ENCODE assay signal across 11 mouse cellular contexts in the genomic region with DNA sequence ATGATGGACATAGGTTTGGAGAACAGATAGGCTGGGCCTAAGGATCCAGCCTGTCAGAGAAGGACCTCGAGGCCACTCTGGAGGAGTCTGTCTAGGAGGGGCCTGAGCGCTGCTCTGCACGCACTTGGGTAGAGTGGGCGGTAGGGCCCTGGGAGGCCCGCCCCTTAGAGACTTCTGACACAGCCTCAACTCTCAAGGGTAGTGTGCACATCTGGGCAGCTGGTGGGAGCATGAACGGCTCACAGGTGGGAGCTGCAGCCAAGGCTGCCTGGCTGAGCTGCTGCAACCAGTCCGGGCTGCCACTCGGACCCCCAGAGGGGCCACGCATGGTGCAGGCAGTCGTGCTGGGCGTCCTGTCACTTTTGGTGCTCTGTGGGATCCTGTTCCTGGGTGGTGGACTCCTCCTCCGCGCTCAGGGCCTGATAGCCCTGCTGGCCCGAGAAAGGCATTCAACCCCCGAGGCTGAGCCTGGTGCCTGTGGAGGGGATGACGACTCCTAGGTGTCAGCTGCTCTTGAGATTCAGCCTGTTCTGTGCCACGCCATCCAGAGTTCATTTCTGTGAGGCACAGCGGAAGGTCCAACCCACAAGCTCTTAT. TPM values are rescaled to one million over a fixed set of nuclear protein-coding genes. Genes with fewer than 3 reads are reported as not detected.
DNase-seq lines count a peak whose midpoint lies in the region; ATAC-seq and TF ChIP-seq lines count a peak whose summit lies in the region.
"Had no signal": no experiment of that assay in that cellular context is flagged by ENCODE, and none has a peak within 500 bp of the region (broad histone marks: within the 10 kb centered on the region; RNA-seq: fewer than 3 reads in every experiment).

6030408B16Rik (plus strand) TSS at position 188 of the 597 bp plus-strand sequence.

- TF ChIP-seq CTCF in heart, adult 2 months (IDR thresholded peaks at IDR 0.05): no peak
- TF ChIP-seq CTCF in lung, embryonic 14.5 days (IDR thresholded peaks at IDR 0.05; ENCODE audit: low read depth): no peak

- ATAC-seq in lung, embryonic 14.5 days (ENCODE audit: insufficient read depth): peak; percentile 68; the same call in 1 of the 2 replicates
- 0 out of 2 replicates have a peak, but pooled peaks have one; percentile 19 for ATAC-seq in heart, embryonic 16.5 days (replicated peaks; ENCODE audit: extremely low read depth, insufficient read depth, low FRiP score)
- ATAC-seq in stomach, embryonic 16.5 days (ENCODE audit: insufficient read depth, low FRiP score): peak; percentile 23; the same call in 1 of the 2 replicates
- ATAC-seq in granulocyte monocyte progenitor cell, adult 5-6 weeks (replicated peaks; ENCODE audit: poor library complexity, severe bottlenecking): no peak
- ATAC-seq in forebrain, embryonic 16.5 days: no peak
- ATAC-seq: forebrain, embryonic 13.5 days had no signal

- no peak within 1 kb of the TSS for H3K27ac ChIP-seq in heart, adult 2 months
- peak within 1 kb of the TSS; percentile 93 for H3K27ac ChIP-seq in lung, embryonic 14.5 days (ENCODE audit: low read depth)
- peak within 1 kb of the TSS; percentile 3; the same call in 1 of the 2 replicates for H3K27ac ChIP-seq in heart, embryonic 16.5 days (ENCODE audit: low read length)
- H3K27ac ChIP-seq in stomach, embryonic 16.5 days (ENCODE audit: low read length): peak within 1 kb of the TSS; percentile 73
- H3K27ac ChIP-seq in forebrain, embryonic 16.5 days (ENCODE audit: low read length): no peak within 1 kb of the TSS
- H3K27ac ChIP-seq: forebrain, embryonic 13.5 days; hindbrain, embryonic 13.5 days had no signal

- WGBS in heart, adult 2 months: 57% methylated on average over 18 of the region's 18 CpGs
- 30% methylated on average over 18 of the region's 18 CpGs for WGBS in lung, embryonic 14.5 days
- WGBS in heart, embryonic 16.5 days: 40% methylated on average over 18 of the region's 18 CpGs
- 45% methylated on average over 18 of the region's 18 CpGs for WGBS in stomach, embryonic 16.5 days
- WGBS in forebrain, embryonic 16.5 days: 68% methylated on average over 18 of the region's 18 CpGs

- H3K27me3 ChIP-seq in heart, adult 2 months (ENCODE audit: control insufficient read depth, insufficient read depth, low read length): no peaks in the 10 kb centered on the region
- no peaks in the 10 kb centered on the region for H3K27me3 ChIP-seq in lung, embryonic 14.5 days (ENCODE audit: insufficient read depth, low read length)
- no peaks in the 10 kb centered on the region for H3K27me3 ChIP-seq in heart, embryonic 16.5 days (ENCODE audit: control insufficient read depth, insufficient read depth, low read length)
- H3K27me3 ChIP-seq in stomach, embryonic 16.5 days (ENCODE audit: control insufficient read depth, insufficient read depth, low read length): no peaks in the 10 kb centered on the region
- H3K27me3 ChIP-seq in forebrain, embryonic 16.5 days (replicated peaks; ENCODE audit: control insufficient read depth, insufficient read depth, low read length): no peaks in the 10 kb centered on the region
- H3K27me3 ChIP-seq: forebrain, embryonic 13.5 days; hindbrain, embryonic 13.5 days had no signal

- no peak within 1 kb of the TSS for H3K4me3 ChIP-seq in heart, adult 2 months
- H3K4me3 ChIP-seq in lung, embryonic 14.5 days (ENCODE audit: low read depth, low read length): peak within 1 kb of the TSS; percentile 40
- H3K4me3 ChIP-seq in heart, embryonic 16.5 days (ENCODE audit: low read length): peak within 1 kb of the TSS; percentile 11; the same call in 1 of the 2 replicates
- H3K4me3 ChIP-seq in stomach, embryonic 16.5 days (replicated peaks; ENCODE audit: low read length): peak within 1 kb of the TSS; percentile 31
- H3K4me3 ChIP-seq in forebrain, embryonic 16.5 days (replicated peaks; ENCODE audit: low read length): no peak within 1 kb of the TSS
- H3K4me3 ChIP-seq: forebrain, embryonic 13.5 days; hindbrain, embryonic 13.5 days had no signal

- H3K9ac ChIP-seq in heart, adult 2 months (ENCODE audit: low read depth, low read length): peak within 1 kb of the TSS; percentile 6; the same call in 1 of the 2 replicates
- H3K9ac ChIP-seq in lung, embryonic 14.5 days: peak within 1 kb of the TSS; percentile 58
- peak within 1 kb of the TSS; percentile 14; the same call in 1 of the 2 replicates for H3K9ac ChIP-seq in heart, embryonic 16.5 days (ENCODE audit: low read length)
- H3K9ac ChIP-seq in stomach, embryonic 16.5 days (ENCODE audit: low read length): peak within 1 kb of the TSS; percentile 56
- no peak within 1 kb of the TSS for H3K9ac ChIP-seq in forebrain, embryonic 16.5 days (replicated peaks; ENCODE audit: low read depth, low read length)
- H3K9ac ChIP-seq: forebrain, embryonic 13.5 days; hindbrain, embryonic 13.5 days had no signal

- H3K4me2 ChIP-seq in lung, embryonic 14.5 days: peak within 1 kb of the TSS; percentile 61
- H3K4me2 ChIP-seq in heart, embryonic 16.5 days (ENCODE audit: low read depth, low read length): no peak within 1 kb of the TSS
- peak within 1 kb of the TSS; percentile 45 for H3K4me2 ChIP-seq in stomach, embryonic 16.5 days (ENCODE audit: low read depth, low read length)
- no peak within 1 kb of the TSS for H3K4me2 ChIP-seq in forebrain, embryonic 16.5 days (ENCODE audit: low read length)
- H3K4me2 ChIP-seq: forebrain, embryonic 13.5 days; hindbrain, embryonic 13.5 days had no signal

- H3K79me2 ChIP-seq in heart, adult 2 months (replicated peaks; ENCODE audit: control insufficient read depth, insufficient read depth, low read length): no peaks in the 10 kb centered on the region

- H3K36me3 ChIP-seq in heart, adult 2 months (ENCODE audit: control insufficient read depth, insufficient read depth, low read length): no peaks in the 10 kb centered on the region
- peaks cover 38% of the 10 kb centered on the region for H3K36me3 ChIP-seq in lung, embryonic 14.5 days (ENCODE audit: insufficient read depth)
- peaks cover 34% of the 10 kb centered on the region for H3K36me3 ChIP-seq in heart, embryonic 16.5 days (ENCODE audit: control insufficient read depth, insufficient read depth)
- 0 out of 2 replicates have a peak, but pooled peaks cover 4% of the 10 kb centered on the region for H3K36me3 ChIP-seq in stomach, embryonic 16.5 days (ENCODE audit: control insufficient read depth, insufficient read depth, low read length)
- H3K36me3 ChIP-seq in forebrain, embryonic 16.5 days (ENCODE audit: control insufficient read depth, insufficient read depth): peaks cover 10% of the 10 kb centered on the region; the same call in 1 of the 2 replicates

- DNase-seq in heart, adult 2 months: peak in 1 of 2 experiments; percentile 33
- no peak for DNase-seq in heart, adult 8-10 months (ENCODE audit: low spot score)
- DNase-seq in lung, embryonic 14.5 days: peak; percentile 72
- no peak for DNase-seq in lung, postnatal 36 days
- DNase-seq: adrenal gland, postnatal 25 days had no signal

- H3K9me3 ChIP-seq in lung, embryonic 14.5 days (ENCODE audit: low read depth, low read length): no peaks in the 10 kb centered on the region
- H3K9me3 ChIP-seq in heart, embryonic 16.5 days (replicated peaks; ENCODE audit: control insufficient read depth, low read length): no peaks in the 10 kb centered on the region
- no peaks in the 10 kb centered on the region for H3K9me3 ChIP-seq in stomach, embryonic 16.5 days (replicated peaks; ENCODE audit: control insufficient read depth, low read length)
- H3K9me3 ChIP-seq in forebrain, embryonic 16.5 days (ENCODE audit: control insufficient read depth, low read length): no peaks in the 10 kb centered on the region
- H3K9me3 ChIP-seq: forebrain, embryonic 13.5 days; hindbrain, embryonic 13.5 days had no signal

- peak; percentile 22; the same call in 1 of the 2 replicates for TF ChIP-seq POLR2A in heart, adult 2 months (IDR thresholded peaks at IDR 0.05; ENCODE audit: insufficient read depth, low read depth, low read length)

- intact Hi-C loops in heart, adult 2 months (cut with DNase I): no loop called here

- peaks cover 2% of the 10 kb centered on the region; the same call in 1 of the 2 replicates for H3K4me1 ChIP-seq in heart, adult 2 months (ENCODE audit: control insufficient read depth, insufficient read depth, low read length)
- H3K4me1 ChIP-seq in lung, embryonic 14.5 days (ENCODE audit: insufficient read depth): peaks cover 3% of the 10 kb centered on the region
- H3K4me1 ChIP-seq in heart, embryonic 16.5 days (ENCODE audit: control insufficient read depth, insufficient read depth, low read length): peaks cover 3% of the 10 kb centered on the region
- peaks cover 27% of the 10 kb centered on the region for H3K4me1 ChIP-seq in stomach, embryonic 16.5 days (ENCODE audit: control insufficient read depth, insufficient read depth, low read length)
- H3K4me1 ChIP-seq in forebrain, embryonic 16.5 days (replicated peaks; ENCODE audit: control insufficient read depth, insufficient read depth, low read length): no peaks in the 10 kb centered on the region
- H3K4me1 ChIP-seq: forebrain, embryonic 13.5 days had no signal

- TF ChIP-seq EP300 in heart, adult 2 months (IDR thresholded peaks at IDR 0.05; ENCODE audit: insufficient read depth, low read depth, low read length): no peak

RNA-seq across cellular contexts. Expression of gene 6030408B16Rik, which starts in this region (rescaled TPM):
- 1 to 10 TPM in 1 of 2 experiments, under 1 TPM in 1; 0.70 to 1.1 TPM for total RNA-seq in heart, adult 2 months (2021)
- polyA plus RNA-seq in heart, adult 2 months (2012; rRNA removed): 2.5 and 6.3 TPM in 2 replicates
- 1 to 10 TPM in 3 of 4 experiments, under 1 TPM in 1; 0.54 to 2.1 (median 1.1) TPM for total RNA-seq in heart, adult 8-10 months (2022)
- 41.0 and 41.4 TPM in 2 replicates for polyA plus RNA-seq in lung, embryonic 14.5 days (2014; fragmentation: Nextera tagmentation; extraction: Ambion mirVana)
- 2.8 and 7.1 TPM in 2 replicates for polyA plus RNA-seq in heart, embryonic 16.5 days (2015; fragmentation: Nextera tagmentation; extraction: Ambion mirVana)
- polyA plus RNA-seq in stomach, embryonic 16.5 days (2015; fragmentation: Nextera tagmentation; extraction: Ambion mirVana): 9.4 and 9.5 TPM in 2 replicates
- total RNA-seq in granulocyte monocyte progenitor cell, adult 5-6 weeks (2014; fragmentation: Nextera tagmentation): 0.60 TPM in 1 of 2 replicates, not detected in the other
- 0.86 TPM in 1 of 2 replicates, not detected in the other for total RNA-seq in granulocyte monocyte progenitor cell, adult 5-6 weeks (2017)
- polyA plus RNA-seq in forebrain, embryonic 16.5 days (2015; fragmentation: Nextera tagmentation; extraction: Ambion mirVana): 0.29 and 0.30 TPM in 2 replicates

Comparison
In these comparisons a context has a peak if more than half of its experiments do, and no peak if none do; other contexts are left out.
1. H3K27ac ChIP-seq: peak in lung, embryonic 14.5 days (single experiment), heart, embryonic 16.5 days (single experiment) and stomach, embryonic 16.5 days (single experiment); none in heart, adult 2 months (single experiment) and forebrain, embryonic 16.5 days (single experiment).
2. H3K4me3 ChIP-seq: peak in lung, embryonic 14.5 days (single experiment), heart, embryonic 16.5 days (single experiment) and stomach, embryonic 16.5 days (single experiment); none in heart, adult 2 months (single experiment) and forebrain, embryonic 16.5 days (single experiment).
3. ATAC-seq: peak in lung, embryonic 14.5 days (single experiment), heart, embryonic 16.5 days (single experiment) and stomach, embryonic 16.5 days (single experiment); none in granulocyte monocyte progenitor cell, adult 5-6 weeks (single experiment) and forebrain, embryonic 16.5 days (single experiment).
4. H3K4me2 ChIP-seq: peak in lung, embryonic 14.5 days (single experiment) and stomach, embryonic 16.5 days (single experiment); none in heart, embryonic 16.5 days (single experiment) and forebrain, embryonic 16.5 days (single experiment).